Mouse (Mus musculus) T-helper 17 cell (primary cell): ENCODE results near the gene Fam49a.

Source experiments
- in situ Hi-C, 2 experiments: fragments of 300-600 bp; cut with MboI, MseI; formaldehyde crosslinking; loops; 1 replicate in 1 of 2; 2 replicates in 1 of 2; pipeline ENCODE4 v1.15.1; 2025; ENCODE audit warnings: high pct_unique_total_duplicates in 2 of 2

Gene Fam49a

GRCm38 (mm10) chr12:12356048-12356447, 94.1 kb downstream of the Fam49a start:
- in situ Hi-C loops: no loop called here

GRCm38 (mm10) chr12:12356463-12356862, 94.5 kb downstream of the Fam49a start:
- in situ Hi-C loops: no loop called here

- in situ Hi-C loops: no loop called here
Measured at GRCm38 (mm10) chr12:12356946-12357345, 95.0 kb downstream of the Fam49a start.

- in situ Hi-C loops: no loop called here
Measured at GRCm38 (mm10) chr12:12359923-12360322, 98.0 kb downstream of the Fam49a start.

- in situ Hi-C loops: no loop called here
Measured at GRCm38 (mm10) chr12:12362371-12362770, 100.4 kb downstream of the Fam49a start.

- in situ Hi-C loops: no loop called here
Measured at GRCm38 (mm10) chr12:12364201-12364600, 102.3 kb downstream of the Fam49a start.

- in situ Hi-C loops: no loop called here
Measured at GRCm38 (mm10) chr12:12367423-12367822, 105.5 kb downstream of the Fam49a start.

GRCm38 (mm10) chr12:12373111-12373862, 111.3 kb downstream of the Fam49a start:
- in situ Hi-C loops: no loop called here

GRCm38 (mm10) chr12:12379056-12379455, 117.1 kb downstream of the Fam49a start:
- in situ Hi-C loops: no loop called here

- in situ Hi-C loops: no loop called here
Measured at GRCm38 (mm10) chr12:12389271-12389670, 127.3 kb downstream of the Fam49a start.

GRCm38 (mm10) chr12:12396224-12396623, 134.3 kb downstream of the Fam49a start:
- in situ Hi-C loops: loop anchor here (5.0 kb wide), 2 partner anchors 74 to 224 kb away; no protein-coding TSS in a partner anchor

GRCm38 (mm10) chr12:12401051-12401465, 139.1 kb downstream of the Fam49a start:
- in situ Hi-C loops: loop anchor here in 1 of 2 experiments (5.0 kb wide), 1 partner anchor 79 kb away; no protein-coding TSS in a partner anchor

GRCm38 (mm10) chr12:12401504-12401903, 139.6 kb downstream of the Fam49a start:
- in situ Hi-C loops: loop anchor here in 1 of 2 experiments (5.0 kb wide), 1 partner anchor 79 kb away; no protein-coding TSS in a partner anchor

GRCm38 (mm10) chr12:12405491-12406110, 143.7 kb downstream of the Fam49a start:
- in situ Hi-C loops: no loop called here

- in situ Hi-C loops: no loop called here
Measured at GRCm38 (mm10) chr12:12409044-12409443, 147.1 kb downstream of the Fam49a start.

GRCm38 (mm10) chr12:12412674-12413073, 150.7 kb downstream of the Fam49a start:
- in situ Hi-C loops: loop anchor here in 1 of 2 experiments (5.0 kb wide), 1 partner anchor 800 kb away; no protein-coding TSS in a partner anchor

- in situ Hi-C loops: loop anchor here (5.0 kb wide), 3 partner anchors 517 to 792 kb away; partner anchors contain the start of gene Mycn (in 1 of the 2)
Measured at GRCm38 (mm10) chr12:12420423-12420822, 158.5 kb downstream of the Fam49a start.

- in situ Hi-C loops: loop anchor here (5.0 kb wide), 3 partner anchors 516 to 791 kb away; partner anchors contain the start of gene Mycn (in 1 of the 2)
Measured at GRCm38 (mm10) chr12:12420841-12421579, 159.1 kb downstream of the Fam49a start.

GRCm38 (mm10) chr12:12421580-12421878, 159.6 kb downstream of the Fam49a start:
- in situ Hi-C loops: loop anchor here (5.0 kb wide), 3 partner anchors 516 to 791 kb away; partner anchors contain the start of gene Mycn (in 1 of the 2)

- in situ Hi-C loops: no loop called here
Measured at GRCm38 (mm10) chr12:12425188-12425587, 163.2 kb downstream of the Fam49a start.

GRCm38 (mm10) chr12:12427285-12427684, 165.3 kb downstream of the Fam49a start:
- in situ Hi-C loops: no loop called here

- in situ Hi-C loops: no loop called here
Measured at GRCm38 (mm10) chr12:12428886-12429285, 166.9 kb downstream of the Fam49a start.
